Mouse (Mus musculus): ENCODE results near the gene Wdr35.

GRCm38 (mm10) chr12:9044666-9045065, 71.0 kb downstream of the Wdr35 start:
- TF ChIP-seq TAL1 (conservative IDR thresholded peaks at IDR 0.05; ENCODE audit: low read depth, low read length) (no peak), CTCF (IDR thresholded peaks at IDR 0.05; ENCODE audit: low read depth, low read length) (no peak), GATA1 (IDR thresholded peaks at IDR 0.05; ENCODE audit: borderline replicate concordance, low read length) (no peak), POLR2AphosphoS5 (IDR thresholded peaks at IDR 0.05; ENCODE audit: insufficient replicate concordance, low read depth, low read length) (no peak)
